Mouse (Mus musculus) mouse embryonic stem cell (cell line): ENCODE measurements around the gene Rpl14.

Source experiments
- in situ Hi-C, 2 experiments: fragments of 300-500 bp; cut with MboI; formaldehyde crosslinking; loops; 1 replicate in 1 of 2; 3 replicates in 1 of 2; pipeline ENCODE4 v1.14.3; 2019 to 2020; ENCODE audit warnings: low sequenced_read_pairs in 2 of 2, low pct_unique_long_range_greater_than_20kb in 1 of 2, mixed read lengths in 1 of 2; ENCODE audit not compliant: unreplicated experiment in 1 of 2

Rpl14 gene

GRCm38 (mm10) chr9:120595306-120595705 lies 24.1 kb downstream of the Rpl14 start:
- in situ Hi-C loops = no loop called here

GRCm38 (mm10) chr9:120601488-120602171 lies 30.4 kb downstream of the Rpl14 start:
- in situ Hi-C loops = no loop called here

GRCm38 (mm10) chr9:120602172-120602838 lies 31.1 kb downstream of the Rpl14 start:
- in situ Hi-C loops = no loop called here

GRCm38 (mm10) chr9:120602839-120603511 lies 31.7 kb downstream of the Rpl14 start:
- in situ Hi-C loops = no loop called here

- in situ Hi-C loops = no loop called here
Measured at GRCm38 (mm10) chr9:120603512-120603908, 32.3 kb downstream of the Rpl14 start.

- in situ Hi-C loops = no loop called here
Measured at GRCm38 (mm10) chr9:120603956-120604355, 32.7 kb downstream of the Rpl14 start.

GRCm38 (mm10) chr9:120611055-120611454 lies 39.8 kb downstream of the Rpl14 start:
- in situ Hi-C loops = no loop called here

GRCm38 (mm10) chr9:120614059-120614458 lies 42.8 kb downstream of the Rpl14 start:
- in situ Hi-C loops = no loop called here

GRCm38 (mm10) chr9:120618101-120618500 lies 46.9 kb downstream of the Rpl14 start:
- in situ Hi-C loops = no loop called here

GRCm38 (mm10) chr9:120619347-120619708 lies 48.1 kb downstream of the Rpl14 start:
- in situ Hi-C loops = no loop called here

- in situ Hi-C loops = no loop called here
Measured at GRCm38 (mm10) chr9:120619709-120620408, 48.6 kb downstream of the Rpl14 start.

GRCm38 (mm10) chr9:120620409-120620745 lies 49.1 kb downstream of the Rpl14 start:
- in situ Hi-C loops = no loop called here
